Mouse (Mus musculus) bone marrow, adult 2 months (tissue): ENCODE data around the gene Tirap. TPM values are rescaled to one million over a fixed set of nuclear protein-coding genes. Genes with fewer than 3 reads are reported as not detected.

Experiments used
- H3K27ac ChIP-seq: fragments of 200-500 bp; 2 replicates; pipeline ENCODE4 v1.5.1; 2012; ENCODE audit warnings: low read depth, mild to moderate bottlenecking, control low read depth, inconsistent platforms, low read length; ENCODE audit not compliant: control insufficient read depth, poor library complexity, insufficient read depth
- H3K4me1 ChIP-seq: fragments of 200-500 bp; 2 replicates; pipeline ENCODE4 v1.6.1; 2011; ENCODE audit warnings: low read length; ENCODE audit not compliant: control insufficient read depth, insufficient read depth
- H3K4me3 ChIP-seq: fragments of 200-500 bp; replicated peaks from 2 replicates; pipeline ENCODE3; 2011; ENCODE audit warnings: mild to moderate bottlenecking, low read depth, low read length, control low read depth; ENCODE audit not compliant: control insufficient read depth
- CTCF ChIP-seq: fragments of 200-500 bp; IDR thresholded peaks from 2 replicates; pipeline ENCODE4 v1.5.1; 2011; ENCODE audit warnings: low read length, control low read depth; ENCODE audit not compliant: control insufficient read depth, insufficient read depth
- POLR2A ChIP-seq: fragments of 200-500 bp; IDR thresholded peaks from 2 replicates; pipeline ENCODE4 v1.6.1; 2011; ENCODE audit warnings: low read depth, mild to moderate bottlenecking, control low read depth, low read length, borderline replicate concordance; ENCODE audit not compliant: control insufficient read depth
- WGBS: fragments of 180-500 bp; shearing (Covaris S2); methylation state at CpG from one replicate; pipeline ENCODE4 v1.1.7; 2018; 5-methylcytosine and 5-hydroxymethylcytosine counted together
- polyA plus RNA-seq: library from polyadenylated mRNA; stranded (reverse); fragments of >200 nt; gene quantifications from 2 replicates; pipeline ENCODE4 v1.2.4, GENCODE M21; 2011; ENCODE audit warnings: low replicate concordance; ENCODE audit not compliant: missing spikeins, insufficient read depth, insufficient read length

Gene Tirap
- polyA plus RNA-seq, 1 experiment: 7.5 TPM

DNA sequence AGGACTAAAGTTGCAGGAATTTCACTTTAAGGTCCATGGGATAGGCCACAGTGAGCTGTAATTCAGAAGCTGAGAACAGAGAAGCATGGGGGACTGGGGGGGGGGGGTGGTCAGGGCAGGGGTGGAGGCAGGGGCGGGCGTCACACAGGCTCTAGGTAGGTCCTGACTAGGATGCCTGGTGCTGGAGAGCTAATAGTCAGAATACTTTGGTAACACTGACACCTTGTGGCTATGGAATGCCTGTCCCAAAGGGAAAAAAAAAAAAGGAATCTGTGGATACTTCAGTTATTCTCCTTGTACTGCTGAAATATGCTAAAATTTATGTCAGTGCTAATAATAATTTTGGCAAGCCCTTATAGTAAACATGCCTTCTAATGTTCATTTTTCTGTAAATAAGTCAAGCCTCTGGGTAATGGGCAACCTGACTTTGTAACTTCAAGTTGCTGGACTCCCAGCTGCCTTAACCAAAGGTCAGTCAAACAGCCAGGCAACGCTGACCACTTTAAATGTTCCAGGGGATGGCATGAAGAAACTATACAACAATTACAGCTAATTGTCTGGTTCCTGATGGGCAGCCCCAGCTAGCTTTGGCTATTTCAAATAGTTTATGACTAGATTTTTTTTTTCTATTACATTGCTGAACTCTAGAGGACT is 33.8 kb downstream of the Tirap start:
- no peak overlapping the region for H3K4me3 ChIP-seq
- no peaks in the 10 kb centered on the region for H3K4me1 ChIP-seq
- H3K27ac ChIP-seq: no peak overlapping the region
- WGBS: 47% methylated on average over 3 of the region's 3 CpGs
- TF ChIP-seq CTCF (no peak), POLR2A (no peak)

DNA sequence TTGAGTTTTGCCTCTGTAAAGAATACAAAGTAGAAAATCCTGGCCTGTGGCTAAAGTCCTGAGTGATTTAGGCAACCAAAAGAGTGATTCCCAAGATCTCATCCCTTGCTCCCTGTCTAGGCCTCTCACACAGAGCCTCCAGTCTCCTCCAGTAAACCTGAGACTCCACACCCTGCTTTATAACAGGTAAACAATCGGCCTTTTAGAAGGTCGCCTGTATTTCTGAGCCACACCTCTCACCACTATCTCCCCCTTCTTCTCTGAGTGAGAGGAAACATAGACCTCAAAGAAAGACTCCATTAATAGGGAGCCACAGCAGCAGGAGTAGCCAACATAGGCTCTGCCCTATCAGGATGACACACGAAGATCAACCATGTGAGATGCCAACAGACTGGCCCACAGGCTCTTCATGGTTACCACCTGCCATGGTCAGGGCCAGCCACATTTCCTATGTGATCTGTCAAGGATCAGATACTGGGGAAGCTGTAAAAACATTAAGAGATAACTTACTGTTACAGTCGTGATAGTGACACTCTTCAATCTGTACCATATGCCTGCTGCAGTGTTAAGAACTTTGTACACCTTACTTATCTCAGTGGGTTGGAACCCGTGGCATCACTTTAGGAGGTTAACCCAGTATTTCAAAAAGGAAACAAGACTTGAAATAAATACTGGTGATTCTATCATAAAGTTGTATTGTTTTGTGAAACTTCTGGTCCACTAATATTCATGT is 35.8 kb downstream of the Tirap start:
- 58% methylated on average over 5 of the region's 5 CpGs for WGBS

DNA sequence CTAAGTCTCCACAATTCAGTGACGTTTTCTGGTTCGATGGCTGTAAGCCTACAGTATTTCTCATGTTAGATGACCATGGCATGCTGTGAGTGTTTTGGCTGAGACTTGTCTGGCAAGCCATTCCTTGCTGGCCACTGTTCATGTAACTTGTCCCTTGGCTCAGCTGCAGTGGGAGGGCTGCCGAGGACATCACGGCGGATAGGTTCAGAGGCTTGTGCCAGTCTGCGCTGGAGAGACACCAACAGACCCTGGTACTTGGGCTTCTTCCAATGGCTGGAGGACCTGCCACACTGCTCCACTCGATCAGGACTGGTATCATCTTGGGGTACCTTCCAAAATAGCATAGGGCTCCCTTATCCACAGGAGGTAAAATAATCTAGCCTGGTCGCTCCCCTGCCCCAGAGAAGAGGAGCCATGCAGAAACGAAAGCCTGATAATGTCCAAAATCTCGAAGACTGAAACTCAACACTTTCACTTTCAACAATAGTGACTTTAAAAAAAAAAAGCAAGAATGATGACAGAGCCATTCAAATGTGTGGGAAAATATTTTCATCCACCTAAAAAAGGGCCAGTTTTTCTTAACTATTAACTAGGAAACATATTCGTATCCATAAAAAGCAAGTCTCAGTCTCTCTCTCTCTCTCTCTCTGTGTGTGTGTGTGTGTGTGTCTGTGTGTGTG is 36.9 kb downstream of the Tirap start:
- 70% methylated on average over 11 of the region's 11 CpGs for WGBS
- H3K4me3 ChIP-seq: no peak overlapping the region
- no peak overlapping the region for H3K27ac ChIP-seq

More for the DNA sequence above, 35.8 kb downstream of the Tirap start:
- Histone ChIP-seq H3K4me3 (no peak overlapping the region), H3K4me1 (no peaks in the 10 kb centered on the region), H3K27ac (no peak overlapping the region)
- TF ChIP-seq CTCF (no peak), POLR2A (no peak)

DNA sequence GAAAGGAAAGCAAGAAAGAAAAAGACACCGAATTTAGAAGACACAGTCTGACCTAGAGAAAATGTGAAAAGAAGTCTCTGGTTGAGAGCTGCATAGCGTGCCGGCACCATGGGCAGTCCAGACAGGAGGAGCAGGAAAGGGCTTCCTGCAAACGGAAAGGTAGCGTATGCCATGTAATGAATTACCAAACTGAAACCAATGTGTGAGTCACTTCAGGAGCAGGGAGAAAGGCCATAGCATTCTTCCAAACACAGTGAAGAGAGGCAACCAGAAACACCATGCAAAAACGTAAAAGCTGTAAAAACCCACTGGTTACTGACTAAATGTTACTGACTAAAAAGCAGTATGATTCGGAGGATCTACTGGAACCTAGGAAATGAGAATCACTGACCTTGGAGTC is 38.4 kb downstream of the Tirap start:
- H3K4me1 ChIP-seq: no peaks in the 10 kb centered on the region
- WGBS: 86% methylated on average over 7 of the region's 7 CpGs
- H3K27ac ChIP-seq: no peak overlapping the region

More for the DNA sequence above, 36.9 kb downstream of the Tirap start:
- no peaks in the 10 kb centered on the region for H3K4me1 ChIP-seq
- TF ChIP-seq POLR2A: no peak

DNA sequence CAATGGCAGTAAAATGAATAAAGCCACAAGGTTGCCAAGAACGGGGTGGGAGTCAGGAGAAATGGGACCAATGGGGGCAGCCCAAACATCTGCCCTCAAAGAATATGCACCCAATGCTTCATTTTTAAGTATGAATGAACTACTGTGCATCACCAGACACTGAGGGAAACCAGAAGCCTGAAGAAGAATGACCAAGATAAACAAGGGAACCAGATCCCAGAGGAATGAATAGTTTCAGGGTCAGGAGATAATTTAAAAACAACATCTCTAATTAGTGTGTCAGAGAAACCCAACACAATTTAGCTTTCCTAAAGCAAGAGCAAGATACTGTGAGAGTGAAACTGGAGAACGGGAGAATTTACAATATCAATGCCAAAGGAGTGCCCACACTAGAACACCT is 39.4 kb downstream of the Tirap start:
- TF ChIP-seq CTCF (no peak), POLR2A (no peak)
- 81% methylated on average over 2 of the region's 2 CpGs for WGBS
- H3K27ac ChIP-seq: no peak overlapping the region
- no peak overlapping the region for H3K4me3 ChIP-seq
- no peaks in the 10 kb centered on the region for H3K4me1 ChIP-seq

More for the DNA sequence above, 38.4 kb downstream of the Tirap start:
- TF ChIP-seq POLR2A: no peak
- TF ChIP-seq CTCF: no peak
- H3K4me3 ChIP-seq: no peak overlapping the region

DNA sequence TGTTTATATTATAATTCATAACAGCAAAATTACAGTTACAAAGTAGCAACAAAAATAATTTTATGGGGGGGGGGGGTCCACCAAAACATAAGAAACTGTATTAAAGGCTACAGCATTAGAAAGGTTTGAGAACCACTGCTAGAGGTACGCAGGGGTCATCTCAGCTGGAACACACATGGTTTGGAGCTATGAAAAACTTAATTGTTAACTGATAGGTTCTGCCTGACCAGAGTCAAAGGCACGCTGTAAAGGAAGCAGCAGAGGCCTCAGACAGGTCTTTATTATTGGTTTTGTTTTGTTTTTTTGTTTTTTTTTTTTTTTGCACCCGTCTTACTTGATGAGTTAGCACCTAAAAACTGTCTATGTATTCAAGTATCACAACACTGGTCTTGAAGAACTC is 41.6 kb downstream of the Tirap start:
- H3K4me1 ChIP-seq: no peaks in the 10 kb centered on the region
- TF ChIP-seq CTCF (no peak), POLR2A (no peak)
- no peak overlapping the region for H3K27ac ChIP-seq
- H3K4me3 ChIP-seq: no peak overlapping the region
- WGBS: 83% methylated on average over 3 of the region's 3 CpGs

DNA sequence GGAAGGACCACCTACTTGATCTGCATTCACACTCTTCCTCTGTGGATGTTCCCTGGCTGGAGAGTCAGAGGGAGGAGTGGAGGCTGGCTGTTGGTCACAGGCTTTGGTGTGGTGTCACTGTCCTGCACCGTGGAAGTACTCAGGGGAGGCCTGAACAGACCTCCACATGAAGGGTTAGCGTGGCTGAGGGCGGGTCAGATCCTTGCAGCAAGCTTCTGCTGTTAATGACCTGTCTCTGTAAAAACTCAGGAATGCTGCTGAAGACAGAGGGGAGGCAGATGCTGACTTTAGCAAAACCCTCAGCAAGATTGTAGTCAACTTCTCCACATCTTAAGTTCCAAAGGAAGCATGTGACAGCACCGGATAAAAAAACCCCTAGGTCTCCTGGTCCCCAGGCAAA is 43.2 kb downstream of the Tirap start:
- Histone ChIP-seq H3K27ac (no peak overlapping the region), H3K4me3 (no peak overlapping the region), H3K4me1 (no peaks in the 10 kb centered on the region)
- 83% methylated on average over 4 of the region's 4 CpGs for WGBS
- no peak for TF ChIP-seq CTCF

DNA sequence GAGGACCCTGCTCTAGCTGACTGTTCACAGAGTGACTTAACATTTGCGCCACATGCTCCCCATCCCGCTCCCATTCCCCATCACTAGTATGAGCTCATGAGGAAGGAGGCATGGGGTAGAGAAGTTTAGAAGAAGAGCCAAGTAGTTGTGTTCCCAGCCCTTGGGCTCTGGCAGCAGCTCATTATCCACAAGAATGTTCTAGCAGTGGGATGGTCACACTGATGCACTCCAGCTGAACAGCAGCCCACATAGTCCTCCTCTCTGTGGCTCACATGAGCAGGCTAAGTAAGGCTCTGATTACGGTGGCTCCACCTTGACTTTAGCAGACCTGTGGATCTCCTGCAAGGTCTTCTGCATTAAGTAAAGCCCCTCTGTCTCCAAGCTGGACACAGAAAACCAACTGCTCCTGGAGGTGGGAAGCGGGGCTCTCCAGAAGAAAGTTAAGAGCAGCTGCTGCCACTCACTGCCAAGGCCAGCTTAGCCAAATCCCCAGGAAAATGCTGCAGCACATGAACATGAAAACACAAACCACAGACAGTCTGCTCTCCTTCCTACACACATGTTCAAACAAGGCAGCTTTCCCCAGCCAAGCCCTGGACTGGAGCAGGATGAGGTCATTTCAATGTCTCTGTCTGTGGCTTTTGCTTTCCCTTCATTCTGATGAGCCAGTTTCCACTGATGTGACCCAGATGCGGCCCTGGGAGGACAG is 43.9 kb downstream of the Tirap start:
- H3K27ac ChIP-seq: no peak overlapping the region
- H3K4me1 ChIP-seq: no peaks in the 10 kb centered on the region
- TF ChIP-seq CTCF: no peak
- no peak overlapping the region for H3K4me3 ChIP-seq
- 87% methylated on average over 5 of the region's 5 CpGs for WGBS
